Mouse (Mus musculus) embryonic facial prominence, embryonic 15.5 days (tissue): ENCODE measurements around the gene Mkln1. TPM values are rescaled to one million over a fixed set of nuclear protein-coding genes. Genes with fewer than 3 reads are reported as not detected.

Source experiments
- ATAC-seq: fragments of 200-750 bp; cut with Nextera tagmentation; 2 replicates; pipeline ENCODE4 v1.8.0; 2017; ENCODE audit warnings: low read depth, moderate TSS enrichment; ENCODE audit not compliant: insufficient number of reproducible peaks, low FRiP score, low TSS enrichment
- H3K27ac ChIP-seq: fragments of 300-500 bp; sonication (generic); replicated peaks from 2 replicates; pipeline ENCODE4 v1.5.1; 2015; ENCODE audit warnings: mild to moderate bottlenecking, inconsistent platforms
- H3K27me3 ChIP-seq: fragments of 300-500 bp; sonication (generic); 2 replicates; pipeline ENCODE4 v1.6.1; 2015; ENCODE audit warnings: inconsistent platforms
- H3K36me3 ChIP-seq: fragments of 300-500 bp; sonication (generic); 2 replicates; pipeline ENCODE4 v1.6.1; 2015; ENCODE audit warnings: mild to moderate bottlenecking, inconsistent platforms
- H3K4me1 ChIP-seq: fragments of 300-500 bp; sonication (generic); 2 replicates; pipeline ENCODE4 v1.6.1; 2015; ENCODE audit warnings: inconsistent platforms
- H3K4me2 ChIP-seq: fragments of 300-500 bp; sonication (generic); replicated peaks from 2 replicates; pipeline ENCODE4 v1.6.1; 2015; ENCODE audit warnings: mild to moderate bottlenecking, inconsistent platforms
- H3K4me3 ChIP-seq: fragments of 300-500 bp; sonication (generic); replicated peaks from 2 replicates; pipeline ENCODE4 v1.5.1; 2015; ENCODE audit warnings: mild to moderate bottlenecking, inconsistent platforms
- H3K9ac ChIP-seq: fragments of 300-500 bp; sonication (generic); 2 replicates; pipeline ENCODE4 v1.6.1; 2015; ENCODE audit warnings: inconsistent platforms
- H3K9me3 ChIP-seq: fragments of 300-500 bp; sonication (generic); replicated peaks from 2 replicates; pipeline ENCODE4 v1.6.1; 2016; ENCODE audit warnings: inconsistent platforms
- WGBS: fragments of 180-500 bp; shearing (Covaris S2); methylation state at CpG from one replicate; pipeline ENCODE4 v1.1.7; 2015; 5-methylcytosine and 5-hydroxymethylcytosine counted together
- polyA plus RNA-seq: library from polyadenylated mRNA; unstranded; fragments of >200 nt; fragmentation: Nextera tagmentation; extraction: Ambion mirVana; gene quantifications from 2 replicates; pipeline ENCODE4 v1.2.1, GENCODE M21; 2015

Mkln1 gene
- polyA plus RNA-seq, 1 experiment from 2014 or later = 175 TPM

DNA sequence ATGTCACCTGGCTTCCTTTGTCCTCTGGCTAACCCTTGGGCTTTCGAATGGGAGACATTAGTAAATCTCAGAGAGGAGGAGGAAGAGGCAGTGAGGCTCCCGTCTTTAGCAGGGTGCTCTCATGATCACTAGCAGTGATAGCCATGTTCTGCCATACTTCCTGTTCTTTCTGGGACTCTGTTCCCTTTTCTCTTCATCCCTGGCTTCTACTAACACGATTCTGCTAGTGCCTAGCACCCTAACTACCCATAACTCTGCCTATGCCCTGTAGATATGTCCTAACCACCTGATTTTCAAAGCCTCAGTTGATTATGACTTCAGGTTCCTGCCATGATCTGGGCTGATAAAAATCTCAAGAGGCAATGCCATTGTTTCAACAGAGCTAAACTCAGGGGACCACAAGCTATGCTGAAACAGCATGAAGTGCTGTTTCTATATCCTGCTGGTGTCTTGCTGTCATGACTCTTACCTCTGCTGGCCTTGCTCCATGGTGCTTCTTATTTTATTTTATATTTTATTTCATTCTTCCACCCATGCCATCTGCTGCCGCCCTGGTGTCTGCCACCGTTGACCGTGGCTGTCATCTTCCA, 25.4 kb upstream of the Mkln1 start:
- H3K36me3 ChIP-seq = no peaks in the 10 kb centered on the region
- no peaks in the 10 kb centered on the region for H3K4me1 ChIP-seq
- H3K9me3 ChIP-seq = no peaks in the 10 kb centered on the region
- no peak overlapping the region for H3K27ac ChIP-seq
- ATAC-seq = no peak
- H3K4me2 ChIP-seq = no peak overlapping the region
- no peak overlapping the region for H3K4me3 ChIP-seq
- no peak overlapping the region for H3K9ac ChIP-seq
- 77% methylated on average over 6 of the region's 6 CpGs for WGBS
- H3K27me3 ChIP-seq = no peaks in the 10 kb centered on the region

DNA sequence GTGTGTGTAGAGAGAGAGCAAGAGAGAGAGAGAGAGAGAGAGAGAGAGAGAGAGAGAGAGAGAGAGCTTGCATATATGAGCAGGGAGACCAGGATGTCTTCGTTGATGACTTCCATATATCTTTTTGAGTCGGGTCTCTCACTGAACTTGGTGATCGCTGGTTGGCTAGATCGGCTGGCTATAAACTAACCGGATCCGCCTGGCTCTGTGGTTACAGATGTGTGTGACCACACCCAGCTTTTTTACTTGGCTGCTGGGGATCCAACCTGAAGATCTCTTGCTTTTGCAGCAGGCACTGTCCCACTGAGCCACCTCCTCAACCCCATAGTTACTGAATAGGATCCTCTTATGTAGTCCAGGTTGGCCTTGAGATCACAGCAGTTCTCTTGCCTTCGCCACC, 15.5 kb upstream of the Mkln1 start:
- Histone ChIP-seq H3K4me3 (no peak overlapping the region), H3K4me2 (no peak overlapping the region), H3K4me1 (no peaks in the 10 kb centered on the region), H3K36me3 (no peaks in the 10 kb centered on the region), H3K27ac (no peak overlapping the region), H3K27me3 (no peaks in the 10 kb centered on the region), H3K9ac (no peak overlapping the region), H3K9me3 (no peaks in the 10 kb centered on the region)
- ATAC-seq = no peak
- 83% methylated on average over 7 of the region's 7 CpGs for WGBS

DNA sequence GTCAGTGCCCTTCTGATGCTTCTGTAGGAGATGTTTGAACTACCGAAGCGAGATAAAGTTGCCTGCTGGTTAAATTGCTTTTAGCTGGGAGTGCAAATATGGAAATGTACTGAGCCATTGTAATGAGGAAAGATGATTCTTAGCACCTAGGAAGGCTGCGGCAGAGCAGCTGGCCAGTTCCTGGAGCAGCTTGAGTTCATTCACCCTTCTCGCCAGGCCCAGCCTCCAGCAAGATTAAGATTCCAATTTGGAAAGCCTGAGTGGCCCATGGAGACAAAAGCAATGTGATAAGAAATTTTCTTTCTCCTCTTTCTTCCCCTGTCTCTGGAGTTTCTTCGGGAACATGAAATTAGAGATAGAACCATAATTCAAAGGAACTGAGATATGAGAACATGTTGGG, 13.7 kb upstream of the Mkln1 start:
- Histone ChIP-seq H3K4me2 (no peak overlapping the region), H3K27ac (no peak overlapping the region), H3K4me1 (no peaks in the 10 kb centered on the region), H3K27me3 (no peaks in the 10 kb centered on the region), H3K9ac (no peak overlapping the region), H3K36me3 (no peaks in the 10 kb centered on the region), H3K9me3 (no peaks in the 10 kb centered on the region), H3K4me3 (no peak overlapping the region)
- 73% methylated on average over 5 of the region's 5 CpGs for WGBS
- ATAC-seq = no peak

DNA sequence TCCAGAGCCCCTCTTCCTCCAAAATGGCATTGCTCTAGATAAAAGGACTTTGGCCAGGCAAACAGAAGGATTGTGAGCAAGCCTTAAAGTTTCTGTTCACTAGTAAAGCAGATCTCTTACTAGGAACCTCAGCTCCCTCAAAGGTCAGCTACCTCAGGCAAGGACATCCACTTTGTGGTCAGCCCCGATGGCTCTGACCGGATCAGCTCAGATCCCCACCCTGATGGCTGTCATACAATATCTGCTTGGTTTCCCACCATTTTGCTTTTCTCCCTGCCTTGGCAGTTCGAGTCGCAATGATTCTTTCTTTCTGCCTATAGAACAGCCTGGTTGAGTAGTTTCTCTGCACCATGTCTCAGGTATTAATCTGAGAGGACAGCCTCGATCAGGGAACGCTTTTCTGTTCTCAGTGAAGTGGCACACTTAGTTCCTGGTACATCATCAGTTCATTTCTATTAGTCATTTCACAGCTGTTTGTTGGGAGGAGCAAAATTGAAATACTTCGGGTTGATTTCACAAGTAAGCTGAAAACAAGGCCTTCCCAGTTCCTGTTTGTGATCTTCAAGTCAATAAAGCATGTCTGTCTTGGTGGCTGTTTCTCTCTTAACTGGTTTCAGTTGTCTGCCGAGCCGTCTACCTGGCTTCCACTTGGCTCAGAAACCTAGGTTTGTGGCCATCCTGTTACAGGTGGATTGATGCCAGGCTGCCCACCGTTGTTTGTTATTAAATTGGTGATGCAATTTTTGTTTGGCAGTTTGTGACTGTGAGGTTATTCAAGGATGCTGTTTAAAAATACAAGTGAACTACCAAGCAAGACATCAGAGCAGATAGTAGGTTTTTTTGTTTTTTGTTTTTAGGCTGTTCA, 13.0 kb upstream of the Mkln1 start:
- H3K27ac ChIP-seq = no peak overlapping the region
- no peaks in the 10 kb centered on the region for H3K9me3 ChIP-seq
- peaks cover 3% of the 10 kb centered on the region; the same call in 1 of the 2 replicates for H3K4me1 ChIP-seq
- H3K4me2 ChIP-seq = no peak overlapping the region
- no peak overlapping the region for H3K4me3 ChIP-seq
- H3K36me3 ChIP-seq = no peaks in the 10 kb centered on the region
- no peak for ATAC-seq
- WGBS = 82% methylated on average over 10 of the region's 10 CpGs
- H3K9ac ChIP-seq = no peak overlapping the region
- H3K27me3 ChIP-seq = no peaks in the 10 kb centered on the region

DNA sequence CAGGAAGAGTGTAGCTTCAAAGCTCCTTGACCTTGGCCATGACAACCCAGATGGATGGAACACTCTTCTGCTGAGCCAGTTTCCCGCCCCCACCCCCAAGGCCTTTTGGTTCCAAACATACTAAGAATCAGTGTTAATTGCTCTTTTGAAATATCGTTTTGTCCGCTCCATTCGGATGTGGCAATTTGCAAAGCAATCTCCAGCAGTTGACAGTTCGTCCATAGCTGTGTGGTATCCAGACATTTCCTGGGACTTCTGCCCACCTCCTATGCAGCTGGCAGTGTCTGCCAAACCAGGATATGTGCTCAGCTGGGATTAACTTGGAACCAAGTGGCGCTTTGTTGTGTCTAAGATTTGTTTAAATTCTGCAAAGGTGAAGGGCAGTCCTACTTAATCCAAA, 8.8 kb upstream of the Mkln1 start:
- 82% methylated on average over 6 of the region's 6 CpGs for WGBS
- no peaks in the 10 kb centered on the region for H3K9me3 ChIP-seq
- H3K4me2 ChIP-seq = no peak overlapping the region
- ATAC-seq = no peak
- H3K4me1 ChIP-seq = peaks cover 4% of the 10 kb centered on the region; the same call in 1 of the 2 replicates
- no peaks in the 10 kb centered on the region for H3K36me3 ChIP-seq
- no peak overlapping the region for H3K9ac ChIP-seq
- no peak overlapping the region for H3K4me3 ChIP-seq
- no peaks in the 10 kb centered on the region for H3K27me3 ChIP-seq
- H3K27ac ChIP-seq = no peak overlapping the region

DNA sequence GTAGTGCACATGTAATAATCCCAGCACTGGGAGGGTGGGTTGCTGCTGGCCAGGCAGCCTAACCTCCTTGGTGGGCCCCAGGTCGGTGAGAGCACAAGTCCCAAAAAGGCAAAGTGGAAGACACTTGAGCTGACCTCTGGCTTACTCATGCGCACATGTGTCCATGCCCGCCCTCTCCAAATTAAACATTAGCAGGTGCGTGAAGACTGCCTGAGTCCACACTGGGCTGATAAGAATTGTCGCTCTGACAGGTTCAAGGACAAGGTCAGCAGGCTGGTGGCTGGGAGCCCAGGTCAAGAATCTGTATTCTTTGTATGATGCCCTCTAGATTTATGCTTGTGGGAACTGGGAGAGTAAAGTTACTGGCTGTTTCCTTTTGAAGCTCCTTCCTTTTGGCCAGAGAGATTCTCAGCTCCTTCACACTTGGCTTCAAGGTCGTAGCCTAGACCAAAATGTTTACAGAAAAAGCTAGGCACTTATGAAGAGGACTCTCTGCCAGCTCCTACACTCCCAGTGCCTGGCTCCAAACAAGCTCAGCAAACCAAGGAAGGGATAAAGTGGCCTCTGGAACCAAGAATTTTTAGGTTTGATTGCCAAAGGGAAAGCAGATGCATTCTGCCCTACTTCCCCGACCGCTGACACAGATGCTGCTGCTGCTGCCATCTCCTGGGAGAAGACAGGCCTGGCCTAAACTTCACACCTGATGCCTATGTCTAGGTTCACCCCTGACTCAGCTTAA, 8.1 kb upstream of the Mkln1 start:
- H3K27ac ChIP-seq = no peak overlapping the region
- H3K4me1 ChIP-seq = peaks cover 4% of the 10 kb centered on the region; the same call in 1 of the 2 replicates
- WGBS = 55% methylated on average over 8 of the region's 8 CpGs
- H3K27me3 ChIP-seq = no peaks in the 10 kb centered on the region
- no peaks in the 10 kb centered on the region for H3K36me3 ChIP-seq
- ATAC-seq = no peak
- H3K9ac ChIP-seq = no peak overlapping the region
- no peak overlapping the region for H3K4me2 ChIP-seq
- no peaks in the 10 kb centered on the region for H3K9me3 ChIP-seq
- H3K4me3 ChIP-seq = no peak overlapping the region

DNA sequence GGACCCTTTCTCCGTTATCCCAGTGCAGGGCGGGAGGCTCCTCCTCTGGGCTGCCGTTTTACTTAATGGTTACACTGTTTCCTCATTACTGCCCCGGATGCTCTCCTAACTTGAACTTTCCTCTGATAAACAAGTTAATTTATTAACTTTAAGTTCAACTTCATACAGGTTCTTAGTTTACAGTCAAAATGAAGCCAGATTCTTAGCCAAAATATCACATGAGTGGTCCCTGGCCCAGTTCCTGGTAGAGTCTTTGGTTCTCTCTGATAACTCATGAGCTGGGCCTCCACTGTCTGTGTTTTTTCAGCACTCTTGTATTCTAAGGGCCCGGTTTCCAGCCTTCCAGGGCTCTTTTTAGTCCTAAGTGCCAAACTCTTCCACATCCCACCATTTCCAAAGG, 5.7 kb upstream of the Mkln1 start:
- Histone ChIP-seq H3K4me2 (no peak overlapping the region), H3K36me3 (no peaks in the 10 kb centered on the region), H3K9ac (no peak overlapping the region), H3K4me3 (no peak overlapping the region), H3K4me1 (peaks cover 6% of the 10 kb centered on the region), H3K9me3 (no peaks in the 10 kb centered on the region), H3K27me3 (no peaks in the 10 kb centered on the region), H3K27ac (no peak overlapping the region)
- 83% methylated on average over 5 of the region's 5 CpGs for WGBS
- ATAC-seq = no peak

DNA sequence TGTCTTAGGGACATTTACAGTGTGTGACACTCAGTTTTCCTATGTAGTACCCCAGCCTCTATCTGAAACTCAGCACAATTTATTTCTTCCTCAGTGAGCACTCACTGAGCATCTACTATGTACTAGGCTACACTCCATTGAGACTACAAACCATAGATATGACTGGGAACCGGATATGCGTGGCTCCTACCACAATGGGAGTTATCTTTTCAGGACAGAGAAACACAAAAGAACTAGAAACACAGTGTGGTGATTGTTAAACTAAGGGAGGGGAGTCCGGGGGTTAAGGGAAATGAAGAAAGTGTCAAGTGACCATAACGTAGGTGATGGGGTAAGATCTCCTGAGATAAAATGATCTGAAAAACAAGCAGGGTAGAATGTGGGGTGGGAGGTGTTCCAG, 2.4 kb upstream of the Mkln1 start:
- Histone ChIP-seq H3K4me1 (peaks cover 22% of the 10 kb centered on the region), H3K36me3 (no peaks in the 10 kb centered on the region), H3K4me2 (no peak overlapping the region), H3K9ac (no peak overlapping the region), H3K27me3 (no peaks in the 10 kb centered on the region), H3K27ac (no peak overlapping the region), H3K4me3 (no peak overlapping the region), H3K9me3 (no peaks in the 10 kb centered on the region)
- no peak for ATAC-seq
- 75% methylated on average over 4 of the region's 4 CpGs for WGBS

DNA sequence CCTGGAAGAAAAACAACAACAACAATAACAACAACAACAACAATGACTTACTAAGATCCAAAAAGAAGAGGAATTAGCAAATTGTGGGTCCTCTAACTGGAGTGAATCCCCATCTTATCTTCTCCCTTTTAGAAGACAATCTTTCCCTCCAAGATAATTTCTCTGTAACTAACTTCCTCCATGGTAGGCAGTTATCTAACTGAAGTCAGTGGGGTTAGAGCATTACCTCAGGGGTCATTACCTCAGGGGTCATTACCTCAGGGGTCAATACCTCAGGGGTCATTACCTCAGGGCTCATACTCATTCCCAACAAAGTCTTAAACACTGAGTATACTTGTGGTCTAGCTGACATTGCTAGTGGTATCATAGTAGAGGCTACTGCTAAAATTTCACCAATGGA, 1.2 kb upstream of the Mkln1 start:
- no peak overlapping the region for H3K4me2 ChIP-seq
- no peak overlapping the region for H3K9ac ChIP-seq
- H3K27me3 ChIP-seq = no peaks in the 10 kb centered on the region
- ATAC-seq = no peak
- no peaks in the 10 kb centered on the region for H3K9me3 ChIP-seq
- no peak overlapping the region for H3K27ac ChIP-seq
- H3K36me3 ChIP-seq = no peaks in the 10 kb centered on the region
- H3K4me3 ChIP-seq = no peak overlapping the region
- H3K4me1 ChIP-seq = peaks cover 30% of the 10 kb centered on the region

DNA sequence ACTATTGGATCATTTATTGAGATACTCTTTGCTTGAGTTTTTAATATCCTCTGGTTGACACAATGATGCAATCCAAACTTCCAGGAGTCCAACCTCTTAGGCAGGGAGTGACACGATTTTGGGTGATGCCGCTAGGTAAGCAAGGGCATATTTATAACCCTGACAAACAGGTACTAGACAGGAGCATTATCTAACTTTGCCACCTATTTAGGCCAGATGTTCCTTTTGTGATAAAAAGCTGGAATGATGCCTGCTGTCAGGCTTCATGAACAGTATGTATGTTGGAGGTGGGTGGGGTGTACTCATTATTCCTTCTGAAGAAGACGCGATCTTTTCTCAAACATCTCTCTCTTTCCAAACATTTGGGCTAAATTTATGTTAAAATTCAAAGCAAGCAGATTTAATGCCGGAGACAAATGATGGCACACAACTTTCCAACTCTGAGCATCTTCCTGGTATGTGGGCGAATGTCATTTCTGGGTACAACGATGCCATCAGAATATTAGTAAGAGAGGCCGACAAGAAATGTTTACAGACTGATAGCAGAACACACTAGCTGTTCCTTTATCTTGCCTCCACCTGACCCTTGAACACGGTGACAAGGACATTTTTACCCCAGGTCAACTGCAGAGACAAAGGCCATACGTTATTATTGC, 632 bp upstream of the Mkln1 start:
- 57% methylated on average over 10 of the region's 10 CpGs for WGBS
- no peak for ATAC-seq
- Histone ChIP-seq H3K27me3 (no peaks in the 10 kb centered on the region), H3K4me1 (peaks cover 34% of the 10 kb centered on the region), H3K36me3 (no peaks in the 10 kb centered on the region), H3K9me3 (no peaks in the 10 kb centered on the region), H3K9ac (no peak overlapping the region), H3K4me3 (peak overlapping the region; percentile 95), H3K27ac (peak overlapping the region; percentile 94; the same call in 1 of the 2 replicates), H3K4me2 (peak overlapping the region; percentile 51)

DNA sequence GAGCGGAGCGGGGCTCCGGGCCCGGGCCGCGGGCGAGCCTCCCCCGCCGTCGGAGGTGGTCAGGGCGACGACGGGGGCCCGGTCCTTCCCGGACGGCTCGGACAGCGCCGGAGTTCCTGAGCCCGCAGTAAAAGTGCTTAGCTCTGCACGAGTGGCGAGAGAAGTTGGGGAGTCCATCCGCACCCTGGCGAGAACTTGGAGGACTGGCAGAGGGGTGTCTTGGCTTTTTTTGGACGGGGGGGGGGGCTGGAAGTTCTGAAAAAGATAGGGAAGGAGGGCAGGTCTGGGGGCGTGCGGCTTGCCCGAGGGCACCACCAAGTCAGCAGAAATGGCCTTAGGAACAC, 643 bp downstream of the Mkln1 start:
- Histone ChIP-seq H3K9me3 (no peaks in the 10 kb centered on the region), H3K27me3 (no peaks in the 10 kb centered on the region), H3K4me1 (peaks cover 34% of the 10 kb centered on the region), H3K4me2 (peak overlapping the region; percentile 83), H3K27ac (peak overlapping the region; percentile 94), H3K4me3 (peak overlapping the region; percentile 95), H3K36me3 (no peaks in the 10 kb centered on the region), H3K9ac (peak overlapping the region; percentile 94)
- ATAC-seq = peak; percentile 62; the same call in 1 of the 2 replicates
- under 1% methylated on average over 28 of the region's 28 CpGs for WGBS
